Mouse (Mus musculus): ENCODE results near the gene Klrd1.
"Not testable (repeated sequence)": the region's sequence is repeated elsewhere in the genome, so short reads cannot be mapped to it uniquely, and the experiment has no call there.

DNA sequence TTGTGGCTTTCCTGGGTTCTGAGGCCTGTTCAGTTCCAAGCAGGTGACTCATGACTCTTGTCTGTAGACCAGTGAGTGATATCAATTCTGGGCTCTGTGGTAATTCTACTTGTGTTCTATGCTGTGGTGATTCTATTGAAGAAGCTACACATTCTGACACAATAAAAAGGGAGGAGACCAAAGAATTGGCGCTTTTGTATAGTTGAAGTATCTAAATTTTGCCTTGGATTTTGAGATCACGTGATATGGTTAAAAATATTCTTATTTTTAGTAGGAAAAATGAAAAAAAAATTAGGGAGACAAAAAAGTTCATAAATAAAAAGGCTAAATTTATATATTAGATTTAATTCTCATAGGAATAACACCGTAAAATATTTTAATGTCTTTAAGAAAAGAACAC, 51.7 kb downstream of the Klrd1 start, which contains the start of gene Klrc3:
- TF ChIP-seq CTCF (IDR thresholded peaks at IDR 0.05); POLR2A (IDR thresholded peaks at IDR 0.05; ENCODE audit: insufficient read depth, low read depth, low read length); EP300 (IDR thresholded peaks at IDR 0.05; ENCODE audit: insufficient read depth, low read depth, low read length): not testable (repeated sequence)

Data from heart, adult 2 months (tissue).